Mouse (Mus musculus) stomach, embryonic 16.5 days (tissue): ENCODE data around the gene Vmn2r5. TPM values are rescaled to one million over a fixed set of nuclear protein-coding genes. Genes with fewer than 3 reads are reported as not detected.
"Not testable (repeated sequence)": the region's sequence is repeated elsewhere in the genome, so short reads cannot be mapped to it uniquely, and the experiment has no call there.

Experiments used
- ATAC-seq: fragments of 200-750 bp; cut with Nextera tagmentation; 2 replicates; pipeline ENCODE4 v1.8.0; 2017; ENCODE audit warnings: moderate number of reproducible peaks, moderate TSS enrichment; ENCODE audit not compliant: insufficient read depth, low FRiP score
- H3K27ac ChIP-seq: fragments of 300-500 bp; sonication (generic); 2 replicates; pipeline ENCODE4 v1.5.1; 2014; ENCODE audit warnings: low read length
- H3K27me3 ChIP-seq: fragments of 300-500 bp; sonication (generic); 2 replicates; pipeline ENCODE4 v1.6.1; 2014; ENCODE audit warnings: low read length, control low read depth, mixed read lengths; ENCODE audit not compliant: control insufficient read depth, insufficient read depth
- H3K36me3 ChIP-seq: fragments of 300-500 bp; sonication (generic); 2 replicates; pipeline ENCODE4 v1.6.1; 2014; ENCODE audit warnings: low read length; ENCODE audit not compliant: control insufficient read depth, insufficient read depth
- H3K4me1 ChIP-seq: fragments of 300-500 bp; sonication (generic); 2 replicates; pipeline ENCODE4 v1.6.1; 2014; ENCODE audit warnings: low read length, control low read depth, mixed read lengths; ENCODE audit not compliant: control insufficient read depth, insufficient read depth
- H3K4me2 ChIP-seq: fragments of 300-500 bp; sonication (generic); 2 replicates; pipeline ENCODE4 v1.6.1; 2014; ENCODE audit warnings: low read depth, low read length, mixed read lengths
- H3K4me3 ChIP-seq: fragments of 300-500 bp; sonication (generic); replicated peaks from 2 replicates; pipeline ENCODE4 v1.5.1; 2014; ENCODE audit warnings: mild to moderate bottlenecking, low read length
- H3K9ac ChIP-seq: fragments of 300-500 bp; sonication (generic); 2 replicates; pipeline ENCODE4 v1.6.1; 2014; ENCODE audit warnings: low read length
- H3K9me3 ChIP-seq: fragments of 300-500 bp; sonication (generic); replicated peaks from 2 replicates; pipeline ENCODE4 v1.6.1; 2016; ENCODE audit warnings: low read length, control low read depth; ENCODE audit not compliant: control insufficient read depth
- WGBS: fragments of 180-500 bp; shearing (Covaris S2); extraction: QIAGEN DNeasy Blood & Tissue Kit; methylation state at CpG from one replicate; pipeline ENCODE4 v1.1.7; 2014; 5-methylcytosine and 5-hydroxymethylcytosine counted together
- polyA plus RNA-seq: library from polyadenylated mRNA; unstranded; fragments of >200 nt; fragmentation: Nextera tagmentation; extraction: Ambion mirVana; gene quantifications from 2 replicates; pipeline ENCODE4 v1.2.1, GENCODE M21; 2015

Vmn2r5 gene
- polyA plus RNA-seq = not detected in 2 replicates

DNA sequence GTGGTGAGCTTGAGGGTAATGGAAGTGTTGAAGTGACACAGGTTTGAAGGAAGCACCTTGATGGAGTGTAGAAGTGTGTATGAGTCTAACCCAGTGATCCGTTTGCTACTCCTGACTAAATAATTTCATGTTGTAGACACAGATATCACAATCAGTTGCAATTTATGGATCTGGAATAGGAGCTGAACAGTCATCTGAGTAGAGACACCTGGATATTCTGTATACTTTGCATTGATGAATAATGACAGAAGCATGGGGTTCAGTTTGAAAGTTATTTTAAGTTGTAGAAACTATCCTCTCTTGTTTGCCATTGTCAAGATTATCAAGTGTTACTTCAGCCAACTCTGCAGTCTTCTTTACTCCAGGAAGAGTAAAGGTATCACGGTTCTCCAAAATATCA lies at the start of gene Vmn2r5:
Vmn2r5 (minus strand) TSS at position 101 of the 400 bp plus-strand sequence.
- H3K27me3 ChIP-seq, ATAC-seq, H3K9me3 ChIP-seq, H3K36me3 ChIP-seq, H3K9ac ChIP-seq, H3K4me1 ChIP-seq, H3K4me2 ChIP-seq, H3K27ac ChIP-seq, H3K4me3 ChIP-seq: not testable (repeated sequence)
- WGBS = no CpG with 5 or more reads among the region's 2 CpGs

DNA sequence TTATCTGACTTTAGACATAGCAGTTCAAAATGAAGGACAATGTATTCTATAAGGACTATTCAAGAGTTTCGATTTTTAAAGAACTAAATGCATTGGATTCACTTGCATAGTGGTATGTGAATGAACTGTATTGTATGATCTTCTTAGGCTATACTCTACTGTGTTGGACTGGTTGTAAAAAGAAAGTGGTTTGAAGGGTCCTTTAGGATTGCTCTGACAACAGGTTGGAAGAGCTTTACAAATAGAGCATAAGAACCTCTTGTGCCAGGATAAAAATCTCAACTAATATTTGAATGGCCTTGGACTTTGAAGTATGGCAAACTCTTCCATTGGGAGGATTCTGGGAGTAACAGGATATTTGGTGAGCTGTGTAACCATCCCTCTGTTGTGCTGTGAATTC lies 13.9 kb upstream of the Vmn2r5 start:
- H3K4me3 ChIP-seq, H3K9me3 ChIP-seq, H3K27ac ChIP-seq, H3K9ac ChIP-seq, H3K4me2 ChIP-seq, H3K36me3 ChIP-seq, H3K4me1 ChIP-seq, H3K27me3 ChIP-seq, ATAC-seq: not testable (repeated sequence)
- WGBS = 85% methylated on average over 1 of the region's 1 CpGs

Other genes starting within 250 kb of the Vmn2r5 start
- gene Vmn2r3, start 220.1 kb downstream of the Vmn2r5 start, polyA plus RNA-seq = not detected in 2 replicates
- gene Vmn2r4, start 94.5 kb downstream of the Vmn2r5 start, polyA plus RNA-seq = not detected in 2 replicates
- gene Vmn2r6, start 56.0 kb upstream of the Vmn2r5 start, polyA plus RNA-seq = not detected in 2 replicates